Mouse (Mus musculus): ENCODE measurements at regions not wholly inside any gene's neighbourhood (a gene's known extent, or its start where the extent isn't known, plus 50 kb on each side); places are given as distances from the start of the nearest gene placed in this dataset.

- TF ChIP-seq CTCF (IDR thresholded peaks at IDR 0.05; ENCODE audit: low read depth, low read length): no peak
- TF ChIP-seq TAL1 (conservative IDR thresholded peaks at IDR 0.05; ENCODE audit: low read depth, low read length): no peak
- no peak for TF ChIP-seq POLR2AphosphoS5 (IDR thresholded peaks at IDR 0.05; ENCODE audit: insufficient replicate concordance, low read depth, low read length)
Observed at GRCm38 (mm10) chr16:77772075-77772474, 170.2 kb upstream of the Gm11146 start.

Data from G1E (cell line).